Mouse (Mus musculus) cortical plate, adult 2 months (tissue): ENCODE data around the gene Gpc1. TPM values are rescaled to one million over a fixed set of nuclear protein-coding genes. Genes with fewer than 3 reads are reported as not detected.

Experiments used
- H3K27ac ChIP-seq: fragments of 200-500 bp; 2 replicates; pipeline ENCODE4 v1.5.1; 2012; ENCODE audit warnings: low read length, control low read depth, inconsistent platforms; ENCODE audit not compliant: insufficient read depth
- H3K4me1 ChIP-seq: fragments of 200-500 bp; 2 replicates; pipeline ENCODE4 v1.6.1; 2011; ENCODE audit warnings: low read length; ENCODE audit not compliant: control insufficient read depth, insufficient read depth
- H3K4me3 ChIP-seq: fragments of 200-500 bp; 2 replicates; pipeline ENCODE4 v1.5.1; 2011; ENCODE audit warnings: mild to moderate bottlenecking, low read length, control low read depth; ENCODE audit not compliant: insufficient read depth
- CTCF ChIP-seq: fragments of 200-500 bp; IDR thresholded peaks from 2 replicates; pipeline ENCODE4 v1.5.1; 2011; ENCODE audit warnings: mild to moderate bottlenecking, control low read depth, low read length; ENCODE audit not compliant: insufficient read depth; ENCODE audit errors: extremely low read depth
- POLR2A ChIP-seq: fragments of 200-500 bp; IDR thresholded peaks from 2 replicates; pipeline ENCODE4 v1.6.1; 2011; ENCODE audit warnings: mild to moderate bottlenecking, low read length, control low read depth; ENCODE audit not compliant: insufficient read depth; ENCODE audit errors: extremely low read depth
- polyA plus RNA-seq: library from polyadenylated mRNA; depleted of rRNA; stranded (reverse); fragments of >200 nt; gene quantifications from 2 replicates; pipeline ENCODE4 v1.2.3, GENCODE M21; 2012

The Gpc1 gene
- polyA plus RNA-seq, 1 experiment: 49.5 TPM

DNA sequence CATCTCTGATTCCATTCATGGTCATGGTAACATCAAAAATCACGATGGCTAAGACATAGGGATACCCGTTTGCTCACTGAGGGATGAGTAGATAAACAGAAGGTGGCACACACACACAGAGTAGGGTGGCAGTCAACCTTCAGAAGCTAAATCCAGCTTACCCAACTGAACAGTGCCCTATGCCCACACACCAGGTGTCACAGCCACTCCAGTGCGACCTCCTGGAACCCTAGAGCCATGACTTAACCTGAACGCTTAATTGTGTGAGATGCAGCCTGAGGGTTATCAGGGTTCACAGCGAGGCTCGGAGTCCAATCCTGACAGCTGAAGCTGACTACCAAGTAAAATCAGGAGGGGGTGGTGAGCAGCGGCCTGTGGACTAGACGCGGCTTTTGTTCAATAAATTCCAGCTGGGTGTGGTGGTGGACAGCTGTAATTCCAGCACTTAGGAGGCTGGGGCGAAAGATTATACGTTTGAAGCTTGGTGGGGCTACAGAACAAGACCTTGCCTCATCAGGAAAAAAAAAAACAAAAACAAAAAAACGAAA lies 46.1 kb downstream of the Gpc1 start:
- H3K4me1 ChIP-seq: peaks cover 7% of the 10 kb centered on the region
- no peak overlapping the region for H3K4me3 ChIP-seq
- no peak overlapping the region for H3K27ac ChIP-seq
- TF ChIP-seq CTCF: no peak
- no peak for TF ChIP-seq POLR2A

DNA sequence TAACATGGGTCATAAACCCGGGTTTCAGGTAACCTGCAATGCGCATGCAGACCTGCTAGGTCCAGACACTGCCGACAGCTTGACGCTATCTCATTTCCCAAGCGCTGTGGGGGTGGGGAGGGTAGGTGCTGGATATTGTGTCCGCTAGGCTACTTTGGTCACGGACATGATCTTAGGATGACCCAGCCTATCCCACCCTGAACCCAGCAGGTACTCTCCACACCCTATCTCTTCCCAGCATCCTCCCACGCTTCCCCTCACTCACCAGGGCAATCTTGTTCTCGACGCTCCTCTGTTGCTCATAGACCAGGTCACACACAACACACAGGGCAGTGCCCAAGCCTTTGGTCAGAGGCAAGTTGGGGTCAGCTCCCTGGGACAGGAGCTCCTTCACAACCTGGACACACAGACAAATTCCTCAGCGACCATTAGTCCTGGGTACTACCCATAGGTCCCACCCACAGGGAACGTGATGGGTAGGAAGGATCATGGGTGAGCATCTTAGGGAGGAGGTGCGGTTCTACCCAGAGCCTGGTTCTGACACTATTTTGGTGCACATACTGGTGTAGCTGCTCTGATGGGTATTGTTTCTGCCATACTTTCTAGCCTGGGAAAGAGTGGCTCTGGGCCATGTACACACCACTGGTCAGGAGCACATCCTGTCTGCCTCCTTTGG lies 46.8 kb downstream of the Gpc1 start:
- peaks cover 7% of the 10 kb centered on the region for H3K4me1 ChIP-seq
- H3K4me3 ChIP-seq: no peak overlapping the region
- TF ChIP-seq CTCF: no peak
- TF ChIP-seq POLR2A: no peak
- H3K27ac ChIP-seq: no peak overlapping the region

DNA sequence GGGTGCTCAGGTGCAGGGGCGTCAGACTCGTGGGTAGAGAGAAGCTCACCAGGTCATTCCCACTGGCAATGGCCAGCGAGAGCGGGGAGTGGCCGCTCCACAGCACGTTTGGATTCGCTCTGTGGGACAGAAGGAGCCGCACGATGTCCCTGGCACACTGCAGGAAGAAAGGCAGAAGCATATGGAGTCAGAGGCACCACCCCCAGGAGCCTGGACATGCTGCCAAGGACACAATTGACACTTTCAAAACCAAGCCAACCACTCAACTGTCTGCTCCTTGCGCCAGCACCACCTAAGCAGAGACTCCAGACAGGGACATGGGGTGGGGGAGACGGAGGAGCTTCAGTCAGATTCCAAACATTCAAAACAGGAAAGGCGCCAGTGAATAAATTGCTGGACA lies 47.8 kb downstream of the Gpc1 start:
- H3K4me3 ChIP-seq: no peak overlapping the region
- TF ChIP-seq POLR2A (no peak), CTCF (no peak)
- peaks cover 7% of the 10 kb centered on the region for H3K4me1 ChIP-seq
- H3K27ac ChIP-seq: no peak overlapping the region

DNA sequence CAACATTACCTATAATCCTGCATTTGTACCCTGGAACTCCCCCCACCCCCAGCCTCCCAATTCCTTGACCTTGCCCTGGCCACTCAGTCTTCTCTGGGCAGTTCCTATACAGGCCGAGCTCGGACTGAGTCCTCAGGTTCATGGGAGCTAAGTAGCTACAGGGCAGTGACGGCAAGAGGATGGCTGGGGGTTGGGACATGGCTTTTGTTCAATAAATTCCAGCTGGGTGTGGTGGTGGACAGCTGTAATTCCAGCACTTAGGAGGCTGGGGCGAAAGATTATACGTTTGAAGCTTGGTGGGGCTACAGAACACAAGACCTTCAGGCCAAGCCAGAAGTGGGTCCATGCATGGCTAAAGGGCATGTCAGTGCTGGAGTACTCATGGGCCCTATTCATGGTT lies 48.7 kb downstream of the Gpc1 start:
- H3K27ac ChIP-seq: no peak overlapping the region
- TF ChIP-seq CTCF: no peak
- TF ChIP-seq POLR2A: no peak

DNA sequence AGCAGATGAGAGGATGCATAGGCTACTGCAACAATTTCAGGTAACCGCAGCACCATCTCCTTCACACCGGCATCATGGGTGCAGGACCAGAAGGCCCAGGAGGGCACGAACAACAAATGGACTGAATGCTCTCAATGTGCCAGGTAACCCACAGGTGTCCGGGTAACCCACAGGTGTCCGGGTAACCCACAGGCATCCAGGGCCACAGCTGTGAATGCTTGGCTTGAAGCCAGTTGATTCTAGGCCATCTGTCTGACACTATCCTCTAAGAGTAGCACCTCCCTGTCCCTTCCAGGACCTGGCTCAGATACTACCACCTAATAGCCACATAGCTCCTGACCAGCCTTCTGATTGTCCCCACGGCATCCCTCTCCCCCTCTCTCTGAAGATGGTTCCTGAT lies 50.5 kb downstream of the Gpc1 start:
- Histone ChIP-seq H3K27ac (no peak overlapping the region), H3K4me3 (no peak overlapping the region), H3K4me1 (peaks cover 2% of the 10 kb centered on the region; the same call in 1 of the 2 replicates)
- TF ChIP-seq POLR2A (no peak), CTCF (no peak)

More for the DNA sequence above, 48.7 kb downstream of the Gpc1 start:
- peaks cover 7% of the 10 kb centered on the region for H3K4me1 ChIP-seq
- no peak overlapping the region for H3K4me3 ChIP-seq

DNA sequence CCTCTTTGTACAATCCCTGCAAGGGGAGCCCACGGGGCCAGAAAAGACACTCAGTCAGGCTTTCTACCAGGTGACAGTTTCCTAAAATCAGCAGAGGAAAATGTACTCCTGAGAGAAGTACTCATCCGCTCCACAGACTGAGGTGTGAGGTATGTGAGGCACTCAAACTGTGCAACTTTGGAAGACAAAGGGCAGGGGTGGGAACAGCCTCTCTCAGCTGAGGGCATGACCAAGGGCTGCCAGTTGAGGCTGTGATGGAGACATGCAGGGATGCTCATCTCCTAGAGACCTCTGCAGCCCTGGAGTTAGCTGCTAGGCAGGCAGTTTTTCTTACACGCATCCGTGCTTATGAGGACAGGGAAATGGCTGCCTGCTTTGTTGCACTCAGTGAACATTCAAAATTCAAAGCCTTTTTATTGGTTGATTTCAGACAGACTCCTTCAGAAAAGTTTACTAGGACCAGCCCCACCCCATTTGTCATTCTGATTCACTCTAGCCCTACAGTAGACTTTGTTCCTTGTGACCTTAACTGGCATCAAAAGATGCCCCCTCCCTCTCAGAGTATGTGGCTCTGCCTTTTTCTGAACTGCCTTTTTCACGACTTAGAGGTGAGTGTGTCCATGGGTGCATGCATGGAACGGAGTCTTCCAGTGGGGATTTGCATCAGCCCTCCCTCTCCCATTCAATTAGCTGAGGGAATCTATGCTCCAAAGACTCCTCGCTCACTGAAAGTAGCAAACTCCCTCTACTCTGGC lies 57.6 kb downstream of the Gpc1 start:
- Histone ChIP-seq H3K4me3 (no peak overlapping the region), H3K27ac (no peak overlapping the region), H3K4me1 (no peaks in the 10 kb centered on the region)
- TF ChIP-seq POLR2A (no peak), CTCF (no peak)

DNA sequence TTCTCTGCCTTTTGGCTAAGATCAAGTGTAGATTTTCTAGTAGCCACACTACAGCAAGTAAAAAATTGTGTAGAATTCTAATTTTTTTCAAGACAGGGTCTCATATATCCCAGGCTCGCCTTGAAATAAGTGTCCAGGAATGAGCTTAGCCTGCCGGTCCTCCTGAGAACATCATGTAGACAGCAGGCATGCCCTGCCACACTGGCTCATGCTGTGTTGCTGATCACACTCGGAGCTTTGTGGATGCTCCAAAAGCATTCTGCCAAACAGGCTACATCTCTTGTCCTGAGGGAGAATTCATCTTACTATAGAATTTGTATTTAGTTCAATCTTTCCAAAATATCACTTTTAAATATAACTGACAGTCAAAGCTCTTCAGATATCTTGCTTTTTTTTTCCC lies 61.3 kb downstream of the Gpc1 start:
- Histone ChIP-seq H3K4me1 (no peaks in the 10 kb centered on the region), H3K27ac (no peak overlapping the region), H3K4me3 (no peak overlapping the region)
- TF ChIP-seq POLR2A (no peak), CTCF (no peak)

DNA sequence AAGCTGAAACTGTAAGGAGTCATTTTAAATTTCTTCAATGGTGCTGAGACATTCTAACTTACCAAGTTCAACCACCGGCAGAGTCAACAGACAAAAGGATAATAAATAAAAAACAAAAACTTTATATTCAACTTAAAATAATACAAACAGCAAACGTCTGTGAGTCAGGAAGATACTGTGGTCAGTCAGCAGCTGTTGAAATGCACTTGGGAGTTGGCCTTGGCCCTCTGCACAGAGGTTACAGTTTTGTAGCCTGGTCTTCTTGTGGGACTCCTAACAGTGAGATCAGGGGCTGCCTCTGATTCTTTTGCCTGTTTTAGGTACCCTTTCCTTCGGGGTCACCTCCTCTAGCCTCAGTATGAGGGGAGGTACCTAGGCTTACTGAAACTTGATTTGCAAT lies 62.5 kb downstream of the Gpc1 start:
- H3K4me1 ChIP-seq: no peaks in the 10 kb centered on the region
- H3K4me3 ChIP-seq: no peak overlapping the region
- H3K27ac ChIP-seq: no peak overlapping the region
- TF ChIP-seq CTCF: no peak
- TF ChIP-seq POLR2A: no peak

DNA sequence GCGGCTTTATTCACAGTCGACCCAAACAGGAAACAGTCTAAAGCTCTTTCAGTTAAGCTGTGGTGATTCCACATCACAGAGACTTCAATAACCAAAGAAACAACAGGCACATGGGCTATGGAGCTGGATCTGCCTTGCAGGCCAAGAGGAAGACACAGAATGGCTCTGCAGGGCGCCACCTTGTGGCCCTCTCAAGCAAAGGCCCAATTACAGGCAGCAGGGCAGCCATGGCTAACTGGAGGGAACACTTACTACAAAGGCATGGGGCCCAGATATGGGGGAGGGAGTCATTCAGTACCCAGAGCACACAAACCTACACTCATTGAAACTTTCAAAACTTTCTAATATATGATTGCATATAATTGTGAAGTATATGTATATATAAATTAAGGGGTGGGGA lies 63.6 kb downstream of the Gpc1 start:
- TF ChIP-seq CTCF: peak; percentile 89
- no peak for TF ChIP-seq POLR2A
- no peak overlapping the region for H3K27ac ChIP-seq
- H3K4me3 ChIP-seq: no peak overlapping the region
- no peaks in the 10 kb centered on the region for H3K4me1 ChIP-seq

DNA sequence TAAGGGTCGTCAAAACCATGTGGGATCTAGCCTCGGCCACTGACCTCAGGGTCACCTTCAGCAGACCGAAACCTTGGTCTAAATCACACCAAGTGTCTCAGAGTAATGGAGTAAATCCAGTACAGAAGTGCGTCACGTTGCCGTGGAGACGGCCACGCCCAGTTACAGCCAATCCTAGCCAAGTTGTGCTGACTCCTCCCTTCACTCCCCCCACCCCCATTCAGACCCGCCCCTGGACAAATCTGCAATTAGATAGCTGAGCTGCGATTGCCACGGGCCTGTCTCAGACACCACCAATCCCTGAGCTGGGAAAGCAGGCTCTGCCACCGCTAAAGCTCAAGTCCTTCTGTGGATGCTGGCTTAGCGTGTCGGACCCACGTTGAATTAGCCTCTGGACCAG lies 71.3 kb downstream of the Gpc1 start, which contains the start of gene Ankmy1:
Ankmy1 (minus strand) TSS at position 121 of the 400 bp plus-strand sequence.
- peak within 1 kb of the TSS; percentile 5; the same call in 1 of the 2 replicates for H3K4me3 ChIP-seq
- TF ChIP-seq POLR2A: peak; percentile 61; the same call in 1 of the 2 replicates
- TF ChIP-seq CTCF: no peak
- H3K4me1 ChIP-seq: peaks cover 2% of the 10 kb centered on the region; the same call in 1 of the 2 replicates
- H3K27ac ChIP-seq: no peak within 1 kb of the TSS
